Mouse (Mus musculus) ES-Bruce4 (cell line): Measurements from ENCODE around the gene Sorbs2. TPM values are rescaled to one million over a fixed set of nuclear protein-coding genes. Genes with fewer than 3 reads are reported as not detected.

ENCODE experiments used
- H3K27ac ChIP-seq: 2 replicates; pipeline ENCODE4 v1.5.1; 2012; ENCODE audit warnings: low read length, inconsistent platforms; ENCODE audit not compliant: insufficient read depth
- H3K27me3 ChIP-seq: 2 replicates; pipeline ENCODE4 v1.6.1; 2012; ENCODE audit warnings: mild to moderate bottlenecking, low read length, inconsistent platforms; ENCODE audit not compliant: control insufficient read depth, poor library complexity, insufficient read depth, severe bottlenecking
- H3K36me3 ChIP-seq: 2 replicates; pipeline ENCODE4 v1.6.1; 2012; ENCODE audit warnings: inconsistent platforms, mild to moderate bottlenecking, low read length, moderate library complexity; ENCODE audit not compliant: control insufficient read depth, poor library complexity, insufficient read depth, severe bottlenecking
- H3K4me1 ChIP-seq: one replicate; pipeline ENCODE4 v1.8.1; 2011; ENCODE audit warnings: low read length; ENCODE audit not compliant: control insufficient read depth, insufficient read depth
- H3K4me3 ChIP-seq: 2 replicates; pipeline ENCODE4 v1.5.1; 2011; ENCODE audit warnings: low read depth, mild to moderate bottlenecking, low read length
- H3K9ac ChIP-seq: 2 replicates; pipeline ENCODE4 v1.6.1; 2012; ENCODE audit warnings: low read depth, mild to moderate bottlenecking, inconsistent platforms; ENCODE audit not compliant: poor library complexity, severe bottlenecking
- H3K9me3 ChIP-seq: replicated peaks from 2 replicates; pipeline ENCODE4 v1.6.1; 2012; ENCODE audit warnings: mild to moderate bottlenecking, low read length, inconsistent platforms; ENCODE audit not compliant: control insufficient read depth, poor library complexity, insufficient read depth, severe bottlenecking
- CTCF ChIP-seq: IDR thresholded peaks from one replicate; pipeline ENCODE4 v1.8.1; 2011; ENCODE audit warnings: low read depth, low read length
- EP300 ChIP-seq: IDR thresholded peaks from 2 replicates; pipeline ENCODE4 v1.6.1; 2011; ENCODE audit warnings: low read depth, low read length; ENCODE audit not compliant: insufficient read depth
- POLR2A ChIP-seq: IDR thresholded peaks from one replicate; pipeline ENCODE4 v1.8.1; 2011; ENCODE audit warnings: low read length; ENCODE audit not compliant: insufficient read depth
- polyA plus RNA-seq: library from polyadenylated mRNA; stranded (reverse); fragments of >200 nt; gene quantifications from 2 replicates; pipeline ENCODE4 v1.2.4, GENCODE M21; 2011; ENCODE audit warnings: low read depth; ENCODE audit not compliant: missing spikeins, insufficient read depth, insufficient read length

Gene Sorbs2
- polyA plus RNA-seq, 1 experiment, result 3.5 TPM

- Histone ChIP-seq H3K4me1 (no peaks in the 10 kb centered on the region), H3K9ac (no peak overlapping the region), H3K27ac (no peak overlapping the region), H3K36me3 (no peaks in the 10 kb centered on the region), H3K4me3 (no peak overlapping the region), H3K9me3 (no peaks in the 10 kb centered on the region), H3K27me3 (no peaks in the 10 kb centered on the region)
- TF ChIP-seq CTCF, result no peak
- TF ChIP-seq POLR2A, result no peak
- TF ChIP-seq EP300, result no peak
Observed at GRCm38 (mm10) chr8:45743739-45744138, 236.2 kb downstream of the Sorbs2 start.

DNA sequence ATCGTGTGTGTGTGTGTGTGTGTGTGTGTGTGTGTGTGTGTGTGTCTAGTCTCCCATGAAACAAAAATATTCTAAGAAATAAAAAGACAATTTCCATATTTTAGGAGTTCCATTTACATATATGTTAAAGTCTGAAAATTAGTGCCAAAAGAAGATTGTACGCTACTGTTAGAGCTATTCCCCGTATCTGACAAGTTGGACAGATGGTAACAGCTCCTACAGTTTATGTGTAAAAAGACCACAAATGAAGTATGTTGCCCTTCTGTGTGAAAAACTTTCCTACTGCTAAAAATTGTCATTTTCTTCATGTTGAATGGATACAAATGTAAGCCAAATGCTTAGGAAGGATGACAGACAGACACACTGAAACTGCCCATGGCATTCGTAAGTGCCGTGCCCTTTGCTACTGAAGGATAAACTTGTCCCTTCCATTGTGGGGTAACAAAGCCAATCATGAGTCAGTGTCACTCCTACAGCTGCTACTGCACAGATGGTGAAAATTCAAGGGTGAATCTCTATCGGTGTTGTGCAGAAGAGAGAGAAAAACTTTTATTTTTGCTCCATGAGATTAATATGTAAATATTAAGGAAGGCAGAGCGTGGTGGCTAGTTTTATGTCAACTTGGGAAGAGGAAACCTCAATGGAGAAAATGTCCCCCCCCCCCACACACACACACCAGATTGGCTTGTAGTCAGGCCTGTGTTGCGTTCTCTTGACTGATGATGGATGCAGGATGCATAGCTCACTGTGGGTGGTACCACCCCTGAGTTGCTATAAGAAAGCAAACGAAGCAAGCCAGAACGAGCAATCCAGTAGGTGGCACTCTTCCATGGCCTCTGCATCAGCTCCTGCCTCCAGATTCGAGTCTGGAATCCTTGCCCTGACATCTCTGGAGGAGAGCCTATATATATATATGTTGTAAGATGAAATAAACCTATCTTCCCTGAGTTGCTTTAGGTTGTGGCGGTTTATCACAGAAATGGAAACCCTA lies 244.2 kb downstream of the Sorbs2 start:
- Histone ChIP-seq H3K36me3 (no peaks in the 10 kb centered on the region), H3K4me3 (no peak overlapping the region), H3K27me3 (no peaks in the 10 kb centered on the region), H3K9ac (no peak overlapping the region), H3K9me3 (no peaks in the 10 kb centered on the region), H3K27ac (no peak overlapping the region), H3K4me1 (no peaks in the 10 kb centered on the region)
- TF ChIP-seq CTCF (peak; percentile 68), POLR2A (no peak), EP300 (no peak)

DNA sequence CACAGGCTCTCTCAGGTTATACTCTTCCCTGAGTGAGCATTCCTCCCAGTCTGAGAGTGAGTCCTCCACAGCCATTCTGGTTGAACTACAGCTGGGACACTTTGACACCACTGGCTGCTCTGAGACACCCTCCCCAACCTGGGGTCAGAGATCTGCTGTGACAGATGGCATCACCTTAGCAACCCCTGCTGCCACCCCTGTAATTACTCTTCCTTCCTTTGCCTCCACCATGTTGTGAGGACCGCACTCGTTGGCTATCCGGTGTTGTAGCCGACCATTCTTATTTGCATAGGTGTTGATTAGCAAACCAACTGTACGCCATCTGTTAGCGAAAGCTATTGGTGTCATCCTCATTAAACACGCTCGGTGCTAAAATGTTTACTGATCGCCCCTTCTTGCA lies 247.9 kb downstream of the Sorbs2 start:
- Histone ChIP-seq H3K27ac (no peak overlapping the region), H3K4me3 (no peak overlapping the region), H3K27me3 (no peaks in the 10 kb centered on the region), H3K36me3 (no peaks in the 10 kb centered on the region), H3K4me1 (no peaks in the 10 kb centered on the region), H3K9ac (no peak overlapping the region), H3K9me3 (no peaks in the 10 kb centered on the region)
- TF ChIP-seq CTCF, result no peak
- TF ChIP-seq EP300, result no peak
- TF ChIP-seq POLR2A, result no peak

GRCm38 (mm10) chr8:45755972-45756371 lies 248.4 kb downstream of the Sorbs2 start:
- Histone ChIP-seq H3K4me3 (no peak overlapping the region), H3K36me3 (no peaks in the 10 kb centered on the region), H3K9ac (no peak overlapping the region), H3K9me3 (no peaks in the 10 kb centered on the region), H3K4me1 (no peaks in the 10 kb centered on the region), H3K27me3 (no peaks in the 10 kb centered on the region), H3K27ac (no peak overlapping the region)
- TF ChIP-seq CTCF (no peak), POLR2A (no peak), EP300 (no peak)

DNA sequence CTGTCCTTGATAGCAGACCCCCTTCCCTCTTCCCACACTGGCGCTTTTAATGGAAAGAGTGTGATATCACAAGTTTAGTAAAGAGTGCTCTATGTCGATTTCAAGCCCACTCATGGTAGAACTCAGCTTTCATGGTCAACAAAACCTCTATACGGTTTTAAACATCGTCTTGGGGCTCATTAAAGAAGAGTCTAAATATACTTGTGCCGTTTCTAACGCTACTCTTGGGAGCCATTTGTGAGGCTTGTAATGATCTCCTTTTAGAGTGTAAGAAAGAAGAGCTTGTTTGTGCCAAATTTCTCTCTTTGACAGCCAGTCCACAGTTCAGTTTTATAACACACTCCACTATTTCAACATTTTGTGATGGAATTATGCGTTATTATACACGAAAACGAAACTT lies 253.0 kb downstream of the Sorbs2 start:
- no peak overlapping the region for H3K27ac ChIP-seq
- H3K36me3 ChIP-seq, result no peaks in the 10 kb centered on the region
- no peaks in the 10 kb centered on the region for H3K27me3 ChIP-seq
- H3K9ac ChIP-seq, result no peak overlapping the region
- H3K4me1 ChIP-seq, result no peaks in the 10 kb centered on the region
- no peaks in the 10 kb centered on the region for H3K9me3 ChIP-seq
- TF ChIP-seq EP300, result no peak
- no peak for TF ChIP-seq CTCF
- TF ChIP-seq POLR2A, result no peak
- H3K4me3 ChIP-seq, result no peak overlapping the region

DNA sequence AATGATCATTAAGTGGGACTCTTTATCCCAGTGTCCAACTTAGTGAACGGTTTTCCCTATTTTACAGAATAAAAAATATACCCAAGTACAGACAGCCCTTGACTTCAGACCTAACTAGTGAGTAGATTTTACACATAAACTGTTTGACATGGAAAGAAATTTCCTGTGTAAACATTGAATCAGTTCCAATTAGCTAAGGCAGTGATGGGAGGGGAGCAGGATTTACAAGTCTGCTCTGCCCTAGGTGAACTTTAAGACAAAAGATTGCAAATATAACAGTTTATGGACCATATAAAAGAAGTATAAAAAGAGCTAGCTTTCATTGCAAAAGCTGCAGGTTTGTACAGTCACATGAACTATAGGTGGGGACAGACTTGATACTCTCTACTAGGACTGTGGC lies 253.5 kb downstream of the Sorbs2 start:
- H3K4me1 ChIP-seq, result no peaks in the 10 kb centered on the region
- TF ChIP-seq CTCF (no peak), POLR2A (no peak), EP300 (no peak)

More for the DNA sequence above, 253.5 kb downstream of the Sorbs2 start:
- Histone ChIP-seq H3K9ac (no peak overlapping the region), H3K27me3 (no peaks in the 10 kb centered on the region), H3K9me3 (no peaks in the 10 kb centered on the region), H3K36me3 (no peaks in the 10 kb centered on the region), H3K4me3 (no peak overlapping the region), H3K27ac (no peak overlapping the region)
